Mouse (Mus musculus): ENCODE data around the gene Ankle1. TPM values are rescaled to one million over a fixed set of nuclear protein-coding genes. Genes with fewer than 3 reads are reported as not detected.
A peak's percentile ranks its signal among the peaks of the same experiment; 100 is the strongest.

The Ankle1 gene
- polyA plus RNA-seq, 1 experiment from 2014 or later, result 27.6 TPM

DNA sequence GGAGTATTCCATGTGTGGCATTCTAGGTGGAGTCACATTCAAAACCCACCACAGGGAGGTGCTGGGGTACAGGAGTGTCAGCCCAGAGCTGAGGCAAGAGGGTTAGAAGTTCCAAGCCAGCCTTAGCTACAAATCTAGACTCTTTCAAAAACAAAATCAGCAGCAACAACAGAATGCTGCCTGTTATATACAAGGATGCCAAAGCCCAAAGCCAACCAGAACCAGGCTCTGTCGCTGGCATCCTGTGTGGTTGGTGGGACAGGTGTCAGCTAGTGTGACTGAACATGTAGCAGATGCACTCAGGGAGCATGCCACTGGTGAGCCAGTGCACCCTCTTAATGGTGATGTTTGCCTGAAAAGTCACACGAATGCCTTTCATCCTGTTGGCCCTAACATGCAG lies 5.0 kb upstream of the Ankle1 start:
- ATAC-seq (ENCODE audit: extremely low read depth, insufficient number of reproducible peaks, low FRiP score, low TSS enrichment), result no peak

DNA sequence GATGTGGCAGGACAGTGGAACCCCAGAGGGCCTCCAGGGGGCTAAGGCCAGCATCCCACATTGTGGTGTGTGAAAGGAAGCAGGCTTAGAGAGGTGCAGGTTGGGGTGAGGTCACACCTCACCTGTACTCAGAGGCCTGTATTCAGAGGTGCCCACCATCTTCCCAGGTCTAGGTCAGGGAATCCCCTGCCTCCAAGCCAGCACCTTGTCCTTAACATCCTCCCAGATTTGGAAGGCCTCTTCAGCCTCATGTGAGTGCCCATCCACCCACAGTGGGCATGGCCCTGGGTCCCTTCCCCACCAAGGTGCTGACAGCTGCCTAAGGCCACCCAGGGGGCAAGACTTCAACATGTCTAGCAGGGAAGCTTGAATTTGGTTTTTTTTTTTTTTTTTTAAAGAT lies 4.4 kb upstream of the Ankle1 start:
- Histone ChIP-seq H3K4me3 (no peak overlapping the region), H3K27ac (replicated peaks) (no peak overlapping the region), H3K9ac (no peak overlapping the region), H3K27me3 (replicated peaks) (no peaks in the 10 kb centered on the region), H3K36me3 (peaks cover 30% of the 10 kb centered on the region), H3K4me2 (no peak overlapping the region), H3K9me3 (no peaks in the 10 kb centered on the region), H3K4me1 (peaks cover 19% of the 10 kb centered on the region)
- ATAC-seq (ENCODE audit: extremely low read depth, insufficient number of reproducible peaks, low FRiP score, low TSS enrichment), result no peak

More for the DNA sequence above, 5.0 kb upstream of the Ankle1 start:
- no peak overlapping the region for H3K27ac ChIP-seq (replicated peaks)
- no peak overlapping the region for H3K4me3 ChIP-seq
- no peak overlapping the region for H3K9ac ChIP-seq
- H3K27me3 ChIP-seq (replicated peaks), result no peaks in the 10 kb centered on the region
- H3K4me1 ChIP-seq, result peaks cover 18% of the 10 kb centered on the region
- H3K9me3 ChIP-seq, result no peaks in the 10 kb centered on the region
- H3K4me2 ChIP-seq, result no peak overlapping the region
- 82% methylated on average over 2 of the region's 2 CpGs for WGBS
- H3K36me3 ChIP-seq, result peaks cover 30% of the 10 kb centered on the region

DNA sequence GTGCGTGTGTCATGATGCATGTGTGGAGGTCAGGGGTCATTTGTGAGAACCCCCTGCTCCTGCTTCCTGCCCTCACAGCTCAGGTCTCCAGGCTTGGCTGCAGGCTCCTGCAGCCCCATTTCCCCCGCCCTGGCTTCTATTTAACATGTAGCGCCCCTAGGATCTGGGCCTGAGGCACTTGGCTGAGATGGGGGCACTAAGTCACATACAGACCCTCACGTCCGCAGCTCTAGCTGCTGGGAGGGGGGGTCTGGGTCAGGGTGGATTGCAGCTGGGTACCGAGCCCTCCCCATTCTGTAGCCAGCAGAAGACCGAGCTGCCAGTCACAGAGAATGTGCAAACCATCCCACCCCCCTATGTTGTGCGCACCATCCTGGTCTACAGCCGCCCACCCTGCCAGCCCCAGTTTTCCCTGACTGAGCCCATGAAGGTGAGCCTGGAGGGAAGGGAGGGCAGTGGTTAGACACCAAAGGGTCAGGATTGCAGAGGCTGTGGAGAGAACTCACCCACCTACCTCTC lies 3.3 kb upstream of the Ankle1 start:
- Histone ChIP-seq H3K4me3 (no peak overlapping the region), H3K4me1 (peaks cover 25% of the 10 kb centered on the region), H3K9me3 (no peaks in the 10 kb centered on the region), H3K27me3 (replicated peaks) (no peaks in the 10 kb centered on the region), H3K4me2 (no peak overlapping the region), H3K36me3 (peaks cover 35% of the 10 kb centered on the region), H3K9ac (no peak overlapping the region), H3K27ac (replicated peaks) (no peak overlapping the region)
- 78% methylated on average over 9 of the region's 9 CpGs for WGBS
- no peak for ATAC-seq (ENCODE audit: extremely low read depth, insufficient number of reproducible peaks, low FRiP score, low TSS enrichment)

DNA sequence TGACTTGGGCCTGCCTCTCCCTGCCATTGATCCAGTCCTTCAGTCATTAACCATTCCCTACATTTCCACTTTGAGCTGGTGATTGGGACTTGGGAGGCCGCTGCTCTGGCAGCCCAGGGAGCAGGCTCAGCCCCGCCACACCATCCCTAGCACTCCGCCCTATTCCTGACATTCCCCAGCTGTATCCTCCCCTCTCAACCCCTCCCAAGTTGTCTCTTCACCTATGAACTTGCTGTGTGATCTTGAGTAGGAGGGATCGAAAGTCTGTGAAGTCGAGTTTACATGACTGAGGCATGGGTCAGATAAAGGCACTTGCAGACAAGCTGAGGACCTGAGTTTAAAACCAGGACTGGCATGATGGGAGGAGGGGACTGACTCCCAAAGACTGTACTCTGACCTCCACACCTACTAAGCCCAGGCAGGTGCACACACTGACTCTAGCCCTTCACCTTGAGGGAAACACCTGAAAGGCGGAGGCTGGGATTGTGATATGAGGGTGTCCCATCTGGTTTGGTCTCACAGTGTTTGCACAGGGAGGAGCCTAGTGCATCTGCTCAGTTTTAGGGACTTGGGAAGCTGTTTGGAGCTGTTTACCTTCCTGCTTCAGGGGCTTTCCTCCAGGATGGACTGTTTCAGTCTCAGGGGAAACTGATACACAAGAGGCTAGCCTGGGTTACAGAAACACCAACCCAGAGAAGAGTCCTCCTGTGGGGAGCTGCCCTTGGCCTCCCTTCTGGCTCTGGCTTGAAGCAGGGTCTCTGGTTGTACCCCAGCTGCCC lies 2.5 kb upstream of the Ankle1 start:
- peaks cover 25% of the 10 kb centered on the region for H3K4me1 ChIP-seq
- no peaks in the 10 kb centered on the region for H3K27me3 ChIP-seq (replicated peaks)
- H3K4me3 ChIP-seq, result no peak overlapping the region
- no peak overlapping the region for H3K9ac ChIP-seq
- no peak for ATAC-seq (ENCODE audit: extremely low read depth, insufficient number of reproducible peaks, low FRiP score, low TSS enrichment)
- WGBS, result 57% methylated on average over 6 of the region's 6 CpGs
- no peak overlapping the region for H3K27ac ChIP-seq (replicated peaks)
- H3K36me3 ChIP-seq, result peaks cover 40% of the 10 kb centered on the region
- no peaks in the 10 kb centered on the region for H3K9me3 ChIP-seq
- no peak overlapping the region for H3K4me2 ChIP-seq

DNA sequence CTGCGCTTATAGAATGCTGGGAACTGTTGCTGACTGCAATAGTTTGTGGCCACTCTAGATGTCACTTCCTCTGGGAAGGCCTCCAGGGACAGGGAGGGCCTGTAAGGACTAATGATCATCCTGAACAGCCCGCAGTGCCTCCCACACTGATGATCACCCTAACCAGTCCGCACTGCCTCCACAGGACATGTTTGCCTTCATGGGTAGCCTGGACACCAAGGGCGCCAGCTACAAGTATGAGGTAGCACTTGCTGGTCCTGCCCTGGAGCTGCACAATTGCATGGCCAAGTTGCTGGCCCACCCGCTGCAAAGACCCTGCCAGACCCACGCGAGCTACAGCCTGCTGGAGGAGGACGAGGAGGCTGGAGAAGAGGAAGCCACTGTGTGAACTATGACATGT lies 1.8 kb upstream of the Ankle1 start:
- ATAC-seq (ENCODE audit: extremely low read depth, insufficient number of reproducible peaks, low FRiP score, low TSS enrichment), result no peak
- Histone ChIP-seq H3K27me3 (replicated peaks) (no peaks in the 10 kb centered on the region), H3K9ac (no peak overlapping the region), H3K36me3 (peaks cover 40% of the 10 kb centered on the region), H3K27ac (replicated peaks) (no peak overlapping the region), H3K9me3 (no peaks in the 10 kb centered on the region), H3K4me3 (no peak overlapping the region), H3K4me2 (no peak overlapping the region), H3K4me1 (peaks cover 25% of the 10 kb centered on the region)
- WGBS, result 83% methylated on average over 8 of the region's 8 CpGs

DNA sequence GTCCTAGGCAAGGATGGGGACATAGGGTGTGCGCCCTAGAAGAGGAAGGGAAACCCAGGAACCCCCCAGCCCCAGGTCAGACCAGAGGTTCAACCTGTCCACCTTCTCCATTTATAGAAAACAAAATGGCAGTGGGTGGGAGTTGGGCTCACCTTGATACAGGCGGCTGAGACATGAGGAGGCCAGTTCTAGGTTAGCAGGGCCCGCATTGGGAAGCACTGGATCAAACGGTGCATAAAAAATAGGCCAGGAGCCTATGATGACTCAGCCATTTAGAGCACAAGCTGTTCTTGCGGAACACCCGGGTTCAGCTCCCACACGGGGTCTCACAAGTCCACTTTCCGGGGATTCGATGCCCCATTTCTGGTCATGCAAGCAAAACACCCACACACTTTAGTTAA lies 859 bp upstream of the Ankle1 start:
- H3K4me3 ChIP-seq, result 0 out of 2 replicates have a peak overlapping the region, but pooled peaks have one; percentile 80
- peak overlapping the region; percentile 97 for H3K4me2 ChIP-seq
- no peaks in the 10 kb centered on the region for H3K27me3 ChIP-seq (replicated peaks)
- no peaks in the 10 kb centered on the region for H3K9me3 ChIP-seq
- peaks cover 41% of the 10 kb centered on the region for H3K36me3 ChIP-seq
- H3K27ac ChIP-seq (replicated peaks), result no peak overlapping the region
- peak overlapping the region; percentile 88; the same call in 1 of the 2 replicates for H3K9ac ChIP-seq
- no peak for ATAC-seq (ENCODE audit: extremely low read depth, insufficient number of reproducible peaks, low FRiP score, low TSS enrichment)
- WGBS, result 83% methylated on average over 9 of the region's 9 CpGs
- peaks cover 25% of the 10 kb centered on the region for H3K4me1 ChIP-seq

DNA sequence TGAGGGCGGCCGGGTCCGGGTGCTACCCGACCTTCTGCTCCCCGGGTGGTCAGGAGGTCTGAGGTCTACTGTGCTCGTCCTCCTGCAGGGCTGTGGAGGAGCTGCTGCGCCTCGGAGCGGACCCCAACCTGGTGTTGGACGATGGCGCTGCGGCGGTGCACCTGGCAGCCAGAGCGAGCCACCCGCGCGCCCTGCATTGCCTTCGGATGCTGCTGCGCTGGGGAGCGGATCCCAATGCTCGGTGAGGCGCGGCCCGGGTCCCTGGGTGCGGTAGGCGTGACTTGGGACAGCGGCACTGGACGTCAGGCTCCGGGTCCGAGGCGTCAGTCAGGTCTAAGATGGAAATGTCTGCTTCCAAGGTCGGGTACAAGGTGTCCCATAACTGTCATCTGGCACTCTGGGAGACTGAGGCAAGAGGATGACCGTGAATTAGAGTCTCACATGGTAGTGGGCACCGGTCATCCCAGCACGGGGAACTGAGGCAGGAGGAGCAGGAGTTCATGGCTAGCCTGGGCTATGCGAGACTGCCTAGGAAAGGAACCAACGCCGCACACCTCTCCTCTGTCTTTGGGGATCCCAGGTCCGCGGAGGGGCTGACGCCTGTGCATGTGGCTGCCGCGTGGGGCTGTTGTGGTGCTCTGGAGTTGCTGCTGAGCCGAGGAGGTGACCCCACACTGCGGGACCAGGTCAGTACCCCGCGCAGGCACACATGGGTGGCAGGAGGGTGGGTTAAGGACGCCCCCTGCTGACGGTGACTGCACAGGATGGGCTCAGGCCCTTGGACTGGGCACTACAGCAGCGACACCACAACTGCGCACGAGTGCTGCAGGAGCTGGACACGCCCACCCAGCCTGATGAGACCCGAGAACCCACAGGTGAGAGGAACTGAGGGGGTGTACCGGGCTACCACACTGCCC lies 547 bp downstream of the Ankle1 start:
- Histone ChIP-seq H3K27me3 (replicated peaks) (no peaks in the 10 kb centered on the region), H3K4me2 (peak overlapping the region; percentile 97), H3K4me1 (peaks cover 25% of the 10 kb centered on the region), H3K9me3 (no peaks in the 10 kb centered on the region), H3K4me3 (peak overlapping the region; percentile 80), H3K36me3 (peaks cover 35% of the 10 kb centered on the region), H3K27ac (replicated peaks) (peak overlapping the region; percentile 55; the same call in 1 of the 2 replicates), H3K9ac (peak overlapping the region; percentile 88)
- ATAC-seq (ENCODE audit: extremely low read depth, insufficient number of reproducible peaks, low FRiP score, low TSS enrichment), result peak; percentile 18; the same call in 1 of the 2 replicates
- 1% methylated on average over 55 of the region's 55 CpGs for WGBS

DNA sequence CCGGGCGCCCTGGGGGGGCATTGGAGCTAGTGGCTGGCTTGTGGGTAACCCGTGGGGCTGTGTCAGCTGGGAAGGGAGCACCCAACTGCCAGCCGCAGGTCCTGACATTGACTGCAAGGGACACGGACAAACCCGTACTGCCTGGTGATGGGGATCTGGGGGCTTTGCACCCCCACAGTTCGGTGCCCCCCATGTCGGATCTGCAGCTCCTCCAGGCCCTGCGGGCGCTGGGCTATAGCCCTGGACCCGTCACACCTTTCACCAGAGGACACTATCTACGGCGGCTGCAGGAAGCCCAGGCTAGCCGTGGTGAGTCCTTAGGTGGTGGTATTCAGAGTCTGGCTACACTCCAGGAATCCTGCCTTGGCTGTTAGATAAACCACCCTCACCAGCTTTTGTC lies 1.6 kb downstream of the Ankle1 start:
- Histone ChIP-seq H3K4me2 (peak overlapping the region; percentile 97), H3K27ac (replicated peaks) (no peak overlapping the region), H3K9me3 (no peaks in the 10 kb centered on the region), H3K9ac (peak overlapping the region; percentile 33; the same call in 1 of the 2 replicates), H3K4me1 (peaks cover 25% of the 10 kb centered on the region), H3K36me3 (peaks cover 35% of the 10 kb centered on the region), H3K4me3 (no peak overlapping the region), H3K27me3 (replicated peaks) (no peaks in the 10 kb centered on the region)
- 89% methylated on average over 14 of the region's 14 CpGs for WGBS
- ATAC-seq (ENCODE audit: extremely low read depth, insufficient number of reproducible peaks, low FRiP score, low TSS enrichment), result no peak

DNA sequence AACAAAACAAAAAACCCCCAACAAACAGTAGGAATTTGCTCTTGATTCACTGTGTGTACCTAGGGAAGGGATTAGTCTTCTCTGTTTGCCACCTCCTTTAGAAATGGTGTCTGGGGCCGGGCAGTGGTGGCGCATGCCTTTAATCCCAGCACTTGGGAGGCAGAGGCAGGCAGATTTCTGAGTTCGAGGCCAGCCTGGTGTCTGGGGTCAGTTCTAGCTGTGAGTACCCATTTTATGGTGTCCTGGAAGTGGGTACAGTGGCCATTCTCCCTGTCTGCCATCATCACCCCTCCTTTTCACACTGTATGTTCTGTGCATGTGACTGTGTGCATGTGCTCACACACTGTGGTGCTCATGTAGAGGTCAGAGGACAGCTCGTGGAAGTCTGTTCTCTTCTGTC lies 2.4 kb downstream of the Ankle1 start:
- peaks cover 25% of the 10 kb centered on the region for H3K4me1 ChIP-seq
- no peaks in the 10 kb centered on the region for H3K9me3 ChIP-seq
- peaks cover 33% of the 10 kb centered on the region for H3K36me3 ChIP-seq
- no peak overlapping the region for H3K9ac ChIP-seq
- no peak overlapping the region for H3K4me3 ChIP-seq
- H3K4me2 ChIP-seq, result no peak overlapping the region
- 89% methylated on average over 4 of the region's 4 CpGs for WGBS
- ATAC-seq (ENCODE audit: extremely low read depth, insufficient number of reproducible peaks, low FRiP score, low TSS enrichment), result no peak
- H3K27me3 ChIP-seq (replicated peaks), result no peaks in the 10 kb centered on the region
- H3K27ac ChIP-seq (replicated peaks), result no peak overlapping the region

DNA sequence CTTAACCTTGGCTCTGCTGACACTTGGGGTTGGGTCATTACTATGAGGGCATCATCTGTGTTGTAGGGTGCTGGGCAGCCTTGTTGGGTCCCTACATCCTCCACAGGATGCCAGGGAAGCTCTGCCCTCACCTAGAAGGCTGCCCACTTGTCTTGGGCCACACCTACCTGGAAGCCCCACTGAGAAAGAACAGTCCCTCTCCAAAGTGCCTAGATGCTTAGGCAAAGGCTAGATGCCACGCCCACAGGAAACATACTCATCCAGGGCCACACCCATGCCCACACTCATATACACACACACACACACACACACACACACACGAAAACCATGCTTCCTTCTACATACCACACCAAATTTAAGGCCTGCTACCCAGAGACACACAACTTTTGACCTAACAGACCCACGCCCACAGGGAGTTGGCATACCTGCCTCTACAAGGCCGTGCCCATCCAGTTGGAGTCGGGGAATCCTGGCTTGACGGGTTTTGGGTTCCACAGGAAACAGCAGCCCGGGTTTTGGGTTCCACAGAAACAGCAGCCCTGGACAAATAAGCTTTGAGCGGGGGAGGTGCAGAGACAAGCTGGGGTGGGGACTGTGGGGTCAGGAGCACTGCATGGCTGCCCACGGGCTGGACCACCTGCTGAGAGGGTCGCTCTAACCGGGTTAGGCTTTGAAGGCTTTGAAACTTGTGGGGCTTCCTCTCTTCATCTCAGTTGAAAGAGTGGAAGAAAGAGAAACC lies 5.9 kb downstream of the Ankle1 start:
- Histone ChIP-seq H3K9me3 (no peaks in the 10 kb centered on the region), H3K9ac (no peak overlapping the region), H3K4me2 (no peak overlapping the region), H3K27me3 (replicated peaks) (0 out of 2 replicates have a peak, but pooled peaks cover 9% of the 10 kb centered on the region), H3K4me3 (no peak overlapping the region), H3K27ac (replicated peaks) (no peak overlapping the region), H3K4me1 (peaks cover 11% of the 10 kb centered on the region), H3K36me3 (peaks cover 32% of the 10 kb centered on the region)
- no peak for ATAC-seq (ENCODE audit: extremely low read depth, insufficient number of reproducible peaks, low FRiP score, low TSS enrichment)
- 44% methylated on average over 11 of the region's 11 CpGs for WGBS

DNA sequence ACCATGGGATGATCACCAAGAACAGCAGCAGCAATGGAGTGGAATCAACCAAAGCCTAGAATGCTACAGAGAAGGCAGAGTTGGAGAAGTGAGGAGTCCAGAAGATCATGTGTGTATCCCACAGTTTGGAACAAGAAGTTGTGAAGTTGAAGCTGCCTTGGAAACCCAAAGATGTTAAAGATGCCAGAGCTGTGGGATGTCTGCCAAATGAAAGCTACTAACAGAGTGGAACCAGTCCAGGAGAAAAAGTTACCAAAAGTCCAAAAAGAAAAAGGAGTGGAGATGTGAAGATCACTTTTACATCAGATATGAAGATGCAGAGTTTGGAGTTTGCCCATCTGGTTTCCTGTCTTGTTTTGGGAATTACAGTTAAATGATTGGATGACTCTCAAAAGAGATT lies 16.3 kb downstream of the Ankle1 start:
- Histone ChIP-seq H3K27me3 (replicated peaks) (0 out of 2 replicates have a peak, but pooled peaks cover 10% of the 10 kb centered on the region), H3K4me3 (no peak overlapping the region), H3K4me2 (no peak overlapping the region), H3K27ac (replicated peaks) (no peak overlapping the region), H3K36me3 (no peaks in the 10 kb centered on the region), H3K9me3 (0 out of 2 replicates have a peak, but pooled peaks cover 4% of the 10 kb centered on the region), H3K9ac (no peak overlapping the region), H3K4me1 (no peaks in the 10 kb centered on the region)
- no peak for ATAC-seq (ENCODE audit: extremely low read depth, insufficient number of reproducible peaks, low FRiP score, low TSS enrichment)
